Mouse (Mus musculus) layer of hippocampus, adult 9-10 months (tissue): ENCODE measurements around the gene Fn1.

ENCODE experiments used
- DNase-seq: peaks from one replicate; pipeline ENCODE4 v3.0.0; 2022; ENCODE audit warnings: low spot score

Gene Fn1

DNA sequence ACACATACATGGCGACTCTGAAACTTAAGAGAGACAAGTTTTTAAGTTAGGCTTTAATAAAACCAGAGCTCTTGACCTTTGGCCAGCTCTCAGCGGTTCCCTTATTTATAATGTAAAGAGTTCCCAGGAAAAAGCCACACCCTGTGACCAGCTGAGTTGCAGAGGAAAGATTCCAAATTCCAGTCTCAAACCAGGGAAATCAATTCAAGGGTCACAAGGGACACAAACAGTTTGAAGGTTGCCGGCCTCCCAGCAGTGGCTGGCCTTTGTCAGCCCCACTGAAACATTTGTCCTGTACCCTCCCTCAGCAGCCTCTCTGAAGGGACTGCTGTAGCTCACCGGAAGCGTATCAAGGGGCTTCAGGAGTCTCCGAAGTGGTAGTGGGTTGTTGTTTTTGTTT is 2.3 kb downstream of the Fn1 start:
- no peak for DNase-seq

DNA sequence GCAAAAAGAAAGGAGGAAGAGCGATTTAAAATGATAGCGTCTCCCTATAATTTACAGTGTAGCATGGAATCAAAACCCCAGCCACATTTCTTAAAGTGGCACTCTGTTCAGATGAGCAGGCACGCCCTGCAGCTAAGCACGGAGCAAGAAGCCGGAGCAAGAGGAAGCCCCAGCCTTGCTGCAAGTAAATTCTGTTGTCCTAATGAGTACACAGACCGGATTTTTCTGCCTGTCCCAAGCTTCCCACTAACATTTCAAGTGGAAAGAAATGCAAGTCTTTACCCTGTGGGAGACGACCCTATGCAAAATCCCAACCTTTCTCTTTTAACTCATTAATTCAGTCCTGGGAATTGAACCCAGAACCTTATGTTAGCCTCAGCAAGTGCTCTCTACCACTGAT is 4.8 kb downstream of the Fn1 start:
- no peak for DNase-seq

DNA sequence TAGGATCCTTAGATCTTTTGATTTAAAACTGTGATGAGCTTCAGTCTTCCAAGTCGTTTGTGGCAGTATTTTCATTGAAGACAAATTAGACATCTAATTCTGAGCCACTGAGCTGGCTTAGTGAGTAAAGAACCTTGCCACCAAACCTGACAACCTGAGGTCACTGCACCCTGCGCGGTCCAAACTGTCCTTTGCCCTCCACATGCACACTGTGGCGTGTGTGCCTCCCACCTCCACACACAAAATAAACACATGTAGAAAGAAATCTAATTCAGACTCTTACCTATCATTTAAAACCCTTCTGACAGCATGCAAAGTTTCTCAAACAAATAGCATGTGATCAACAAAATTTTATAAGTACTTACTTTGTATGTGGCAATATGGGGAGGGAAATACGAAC is 6.2 kb downstream of the Fn1 start:
- no peak for DNase-seq

DNA sequence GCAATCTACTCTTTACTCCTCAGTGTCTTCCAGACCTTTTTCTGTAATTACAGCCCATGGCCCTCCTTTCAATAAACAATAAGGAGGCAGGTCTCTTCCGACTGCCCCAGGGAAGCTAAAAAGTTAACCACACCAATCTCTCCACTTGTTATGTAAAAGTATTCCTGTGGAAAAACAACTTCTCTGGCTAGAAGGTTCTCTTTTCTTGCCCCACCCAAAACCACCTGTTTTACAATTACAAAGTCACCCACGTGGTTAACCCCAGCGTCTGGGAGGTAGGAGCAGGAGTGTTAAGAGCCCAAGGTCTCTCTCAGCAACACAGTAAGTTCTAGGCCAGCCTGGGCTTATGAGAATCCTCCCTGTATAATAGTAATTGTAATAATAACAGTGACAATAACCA is 7.0 kb downstream of the Fn1 start:
- no peak for DNase-seq

DNA sequence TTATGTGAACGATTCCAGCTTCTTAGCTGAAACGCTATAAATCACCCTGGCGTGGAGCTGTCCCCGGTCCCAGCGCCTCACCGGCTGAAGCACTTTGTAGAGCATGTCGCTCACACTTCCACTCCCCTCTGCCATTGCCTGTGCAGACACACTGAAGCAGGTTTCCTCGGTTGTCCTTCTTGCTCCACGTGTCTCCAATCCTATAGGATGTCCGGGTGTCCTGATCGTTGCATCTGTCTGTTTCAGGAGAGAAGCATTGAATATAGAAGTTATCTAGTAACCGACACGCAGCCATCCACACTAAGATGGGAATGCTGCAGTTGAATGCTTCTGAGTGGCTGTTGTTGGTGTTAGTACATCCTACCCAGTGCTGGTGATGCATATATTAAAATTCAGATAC is 7.5 kb downstream of the Fn1 start:
- no peak for DNase-seq

DNA sequence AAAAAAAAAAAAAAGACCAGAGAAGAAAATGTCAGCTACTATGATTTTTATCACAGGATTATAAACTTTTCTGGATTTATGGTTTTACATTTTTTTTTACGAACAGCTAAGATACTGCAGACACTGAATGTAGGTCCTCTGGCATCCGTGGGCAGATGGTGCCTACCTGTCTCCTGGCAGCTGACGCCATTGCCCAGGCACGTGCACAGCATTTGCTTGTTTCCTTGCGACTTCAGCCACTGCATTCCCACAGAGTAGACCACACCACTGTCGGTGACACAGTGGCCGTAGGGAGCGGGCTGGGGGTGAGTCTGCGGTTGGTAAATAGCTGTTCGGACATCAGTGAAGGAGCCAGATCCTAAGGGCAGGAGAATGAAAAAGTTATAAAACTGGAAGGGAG is 10.2 kb downstream of the Fn1 start:
- no peak for DNase-seq

DNA sequence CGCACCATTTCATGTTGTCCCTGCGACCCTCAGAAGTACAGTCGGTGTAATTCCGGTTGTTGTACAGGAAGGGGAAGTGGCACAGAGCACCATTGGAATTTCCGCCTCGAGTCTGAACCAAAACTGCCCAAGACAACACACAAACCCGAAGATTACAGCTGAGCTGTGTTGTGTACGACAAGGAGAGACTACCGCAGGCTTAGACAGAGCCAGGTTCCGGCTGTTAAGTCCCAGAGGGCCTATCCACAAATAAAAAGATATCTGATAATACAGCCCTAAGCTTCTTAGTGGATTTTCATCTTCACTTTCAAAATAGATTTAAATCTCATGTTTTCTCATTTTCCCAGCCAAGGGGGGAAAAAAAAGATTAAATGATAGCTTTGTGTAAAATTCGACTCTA is 11.8 kb downstream of the Fn1 start:
- DNase-seq = no peak

DNA sequence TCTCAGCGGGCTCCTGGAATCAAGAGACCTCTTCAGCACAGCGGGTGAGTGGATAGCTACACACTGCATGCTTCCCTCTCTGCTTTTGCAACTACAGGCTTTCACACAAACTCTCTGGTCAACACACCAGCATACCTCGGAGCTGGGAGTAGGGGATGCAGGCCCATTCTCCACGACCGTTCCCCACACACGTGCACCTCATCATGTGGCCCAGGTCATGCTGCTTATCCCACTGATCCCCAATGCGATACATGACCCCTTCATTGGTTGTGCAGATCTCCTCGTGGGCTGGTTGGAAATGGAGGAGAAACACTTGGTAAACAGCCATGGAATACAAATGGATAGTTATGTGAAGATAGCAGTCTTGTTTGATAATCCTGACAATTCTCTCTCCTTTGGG is 12.8 kb downstream of the Fn1 start:
- DNase-seq = no peak

DNA sequence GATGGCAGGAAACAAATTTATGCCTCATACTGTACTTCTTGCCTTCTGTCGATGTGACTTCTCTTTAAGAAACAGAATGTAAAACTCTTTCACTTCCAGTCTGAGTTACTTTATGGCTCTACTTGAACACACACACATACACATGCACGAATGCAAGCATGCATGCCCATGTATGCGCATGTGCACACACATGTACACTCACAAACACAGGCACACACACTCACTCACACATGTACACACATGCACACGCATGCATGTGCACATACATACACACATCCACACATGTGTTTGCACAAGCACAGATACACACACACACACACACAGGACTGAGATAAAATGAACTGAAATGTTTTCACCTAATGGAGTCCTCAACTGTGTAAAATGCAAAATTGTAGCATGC is 16.3 kb downstream of the Fn1 start:
- no peak for DNase-seq

DNA sequence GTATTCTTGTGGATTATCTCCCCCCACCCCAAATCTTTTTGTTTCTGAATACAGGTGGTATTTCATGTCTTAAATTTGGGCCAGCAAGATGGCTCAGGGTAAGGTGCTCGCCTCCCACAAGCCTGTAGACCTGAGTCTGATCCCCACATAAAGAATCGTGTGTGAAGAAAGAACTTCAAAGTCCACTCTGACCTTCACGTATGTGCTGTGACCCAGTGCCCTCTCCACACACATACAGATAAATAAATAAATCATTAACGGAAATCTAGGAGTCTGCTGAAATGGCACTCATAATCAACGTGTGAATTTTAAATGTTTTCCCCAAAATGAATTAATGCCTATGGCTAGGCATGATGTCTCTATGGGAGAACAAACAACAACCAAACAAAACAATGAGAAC is 16.9 kb downstream of the Fn1 start:
- DNase-seq = no peak

DNA sequence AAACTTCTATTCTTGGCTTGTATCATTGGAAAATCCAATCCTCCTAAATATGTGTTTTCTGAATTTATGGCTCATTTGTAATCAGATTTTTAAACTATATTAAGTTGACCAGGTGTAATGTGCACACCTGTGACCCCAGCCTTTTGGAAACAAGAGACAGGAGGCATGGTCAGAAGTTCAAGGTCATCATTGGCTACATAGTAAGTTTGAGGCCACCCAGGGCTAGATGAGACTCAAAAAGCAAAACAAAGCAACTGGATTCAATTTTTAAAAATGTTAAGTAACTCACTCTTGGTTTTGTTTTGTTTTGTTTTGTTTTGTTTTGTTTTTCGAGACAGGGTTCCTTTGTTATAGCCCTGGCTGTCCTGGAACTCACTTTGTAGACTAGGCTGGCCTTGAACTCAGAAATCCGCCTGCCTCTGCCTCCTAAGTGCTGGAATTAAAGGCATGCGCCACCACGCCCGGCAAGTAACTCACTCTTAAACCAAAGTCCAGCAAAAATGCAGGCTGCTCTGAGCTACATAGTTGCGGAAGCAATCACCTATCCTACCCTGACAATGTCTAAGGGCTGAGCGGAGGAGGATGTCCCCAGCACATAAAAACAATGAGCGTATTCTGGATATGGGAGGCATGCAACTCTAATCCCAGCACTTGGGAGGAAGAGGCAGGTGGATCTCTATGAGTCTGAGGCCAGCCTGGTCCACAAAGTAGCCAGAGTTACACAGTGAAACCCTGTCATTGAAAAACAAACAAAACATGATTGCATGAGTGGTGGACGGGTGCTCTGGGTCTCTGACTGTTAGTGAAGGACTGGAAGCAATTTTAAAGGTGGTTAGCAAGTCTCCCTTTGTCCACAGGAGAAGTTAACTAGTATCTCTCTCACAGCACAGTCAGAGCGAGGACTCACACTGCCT is 17.6 kb downstream of the Fn1 start:
- DNase-seq = no peak

DNA sequence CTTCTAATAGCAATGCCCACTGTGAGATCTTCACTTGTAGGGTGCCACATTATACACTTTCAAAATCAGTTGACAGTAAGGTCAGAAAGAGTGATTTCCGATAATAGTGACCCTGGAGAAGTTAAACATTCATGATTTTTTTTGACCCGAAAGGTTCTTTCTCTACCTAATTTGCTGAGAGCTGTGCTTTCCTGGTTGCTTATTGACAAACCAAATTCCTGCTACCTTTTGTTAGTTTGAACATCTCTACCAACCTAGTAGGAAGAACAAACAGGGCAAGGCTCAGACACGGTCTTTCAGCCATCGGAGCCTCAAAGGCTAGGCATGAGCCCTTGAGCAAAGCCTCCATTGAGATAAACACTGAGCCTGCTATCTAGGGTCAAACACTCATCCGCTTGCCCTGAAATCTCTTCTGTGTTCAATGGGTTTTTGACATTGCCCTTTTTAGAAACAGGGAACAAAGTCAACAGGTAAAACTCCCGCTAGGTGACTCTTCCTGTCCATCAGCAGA is 18.5 kb downstream of the Fn1 start:
- no peak for DNase-seq

DNA sequence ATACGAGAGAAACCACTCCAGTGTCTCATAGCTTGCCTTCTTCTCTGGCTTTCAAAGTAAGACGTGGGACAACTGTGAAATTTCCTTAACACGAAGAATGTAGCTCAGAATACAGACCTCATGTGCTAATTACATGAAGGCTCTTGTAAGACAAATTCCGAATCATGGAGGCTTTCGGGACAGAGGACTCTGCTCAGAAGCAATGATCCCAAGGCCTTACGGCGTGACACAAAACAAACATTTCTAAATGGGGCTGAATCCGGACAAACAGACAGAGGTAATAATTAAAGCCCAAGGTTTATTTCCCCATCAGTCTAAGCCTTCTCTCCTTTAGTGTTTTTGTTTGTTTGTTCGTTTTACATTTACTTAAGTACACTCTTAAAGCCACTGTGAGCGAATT is 20.6 kb downstream of the Fn1 start:
- DNase-seq = no peak

DNA sequence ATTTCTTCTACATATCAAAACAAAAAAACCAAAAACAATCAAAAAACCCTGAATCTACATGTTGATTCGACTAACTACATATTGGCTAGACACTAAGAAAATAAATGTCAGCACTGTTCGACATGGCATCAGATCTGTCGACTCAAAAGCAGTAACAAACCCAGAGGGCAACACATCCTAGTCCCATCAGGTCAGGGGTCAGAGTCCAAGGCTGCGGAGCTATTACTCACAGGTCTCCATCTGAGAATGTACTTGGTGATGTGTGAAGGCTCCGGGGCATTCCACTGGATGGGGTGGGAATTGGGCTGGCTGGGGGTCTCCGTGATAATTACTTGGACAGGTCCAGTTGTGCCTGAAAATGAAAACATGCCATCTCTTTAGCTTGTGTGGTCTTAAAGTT is 21.2 kb downstream of the Fn1 start:
- DNase-seq = no peak

DNA sequence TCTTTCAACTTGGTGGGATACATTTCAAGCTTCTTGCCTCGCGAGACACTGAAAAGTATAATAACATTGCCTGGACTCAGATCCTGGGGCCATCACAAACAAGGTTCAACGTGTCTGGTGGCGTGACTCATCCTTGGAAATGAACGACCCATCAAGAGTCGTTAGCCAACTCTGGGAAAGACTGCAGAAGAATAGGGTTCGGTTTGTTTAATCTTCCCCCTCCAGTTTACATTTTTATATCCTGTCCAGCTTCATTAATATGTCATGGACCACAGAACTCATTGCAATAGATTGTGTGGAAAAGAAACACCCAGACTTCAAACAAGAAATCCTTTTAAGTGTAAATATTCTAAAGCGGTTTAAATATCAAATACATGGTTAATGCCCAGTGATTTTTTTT is 22.8 kb downstream of the Fn1 start:
- DNase-seq = no peak

DNA sequence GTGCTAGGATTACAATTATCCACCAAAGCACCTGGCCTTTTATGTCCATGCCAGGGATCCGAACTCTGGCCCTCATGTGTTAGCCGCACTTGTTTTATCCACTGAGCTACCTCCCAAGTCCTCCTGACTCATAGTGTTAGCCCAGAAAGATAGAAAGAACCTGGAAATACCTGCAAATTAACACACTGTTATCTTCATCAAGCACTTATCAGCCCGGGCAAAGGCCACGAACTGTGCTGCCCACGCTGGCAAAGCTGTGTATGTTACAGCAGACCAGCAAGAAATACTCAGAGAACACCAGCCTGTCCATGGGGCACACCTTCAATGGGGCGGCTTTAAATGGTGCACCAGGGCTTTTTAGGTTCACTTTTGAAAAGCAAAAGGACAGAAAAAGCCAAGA is 29.4 kb downstream of the Fn1 start:
- no peak for DNase-seq

DNA sequence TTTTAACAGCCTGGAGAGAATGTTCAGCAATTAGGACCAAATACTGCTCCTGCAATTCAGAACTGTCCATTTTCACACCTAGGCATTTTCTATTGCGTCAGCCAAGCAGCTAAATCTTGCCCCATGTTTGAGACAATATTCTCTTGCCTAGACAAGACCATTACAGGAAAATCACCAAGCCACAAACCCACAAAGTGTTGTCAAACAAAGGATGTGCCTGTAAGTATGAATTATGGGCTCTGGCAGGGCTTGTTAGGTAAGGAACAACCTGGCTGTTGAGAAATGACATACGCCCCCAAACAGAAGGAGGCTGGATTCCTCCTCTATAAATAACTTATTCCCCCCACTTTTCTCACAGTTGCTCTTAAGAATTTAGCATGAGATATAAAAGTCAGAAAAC is 31.5 kb downstream of the Fn1 start:
- no peak for DNase-seq

DNA sequence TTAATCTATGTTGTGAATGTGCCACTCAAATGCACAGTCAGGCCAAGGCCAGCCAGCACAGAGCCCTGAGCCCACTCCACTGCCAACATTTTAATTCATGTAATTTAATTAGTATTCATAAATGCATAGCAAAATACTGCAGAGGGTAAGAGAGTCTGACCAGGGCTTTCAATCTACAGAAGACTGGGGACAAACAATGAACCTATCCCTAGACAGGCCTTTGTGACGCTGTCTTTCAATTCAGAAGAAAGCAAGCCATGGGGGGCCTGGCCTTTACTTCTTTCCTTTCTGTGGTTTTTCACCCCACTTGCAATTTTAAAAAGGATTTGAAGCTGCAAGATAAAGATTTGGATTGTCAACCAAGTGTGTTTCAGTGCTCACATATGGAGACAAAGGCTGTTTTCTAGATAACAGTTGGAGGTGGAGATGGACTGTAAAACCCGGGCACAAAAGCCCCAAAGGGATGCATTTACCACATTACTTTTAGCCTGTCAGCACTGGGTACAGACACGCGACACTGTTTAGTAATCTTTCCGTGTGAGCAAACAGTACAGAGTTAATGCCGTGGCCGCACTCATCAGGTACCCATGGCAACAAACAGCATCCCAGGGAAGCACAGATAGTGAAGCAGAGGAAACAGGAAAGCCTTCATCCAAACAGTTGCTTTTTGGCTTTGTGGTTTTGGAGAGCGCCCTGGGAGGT is 38.3 kb downstream of the Fn1 start:
- no peak for DNase-seq

DNA sequence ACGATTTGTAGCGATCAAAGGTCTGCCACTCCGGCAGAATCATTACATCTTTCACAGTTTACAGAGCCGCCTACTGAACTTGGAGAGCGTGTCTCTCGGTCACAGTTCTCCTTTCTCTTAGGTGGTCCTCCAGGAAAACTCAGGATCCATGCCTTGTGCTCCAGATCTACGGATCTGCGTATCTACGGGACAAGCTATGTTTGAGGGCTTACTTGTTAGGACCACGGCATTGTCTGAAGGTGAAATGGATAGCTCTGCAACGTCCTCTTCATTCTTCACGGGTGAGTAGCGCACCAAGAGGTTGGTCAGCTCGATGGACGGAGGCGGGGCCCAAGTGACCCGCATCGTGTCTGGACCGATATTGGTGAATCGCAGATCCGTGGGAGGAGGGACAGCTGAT is 40.7 kb downstream of the Fn1 start:
- DNase-seq = no peak

DNA sequence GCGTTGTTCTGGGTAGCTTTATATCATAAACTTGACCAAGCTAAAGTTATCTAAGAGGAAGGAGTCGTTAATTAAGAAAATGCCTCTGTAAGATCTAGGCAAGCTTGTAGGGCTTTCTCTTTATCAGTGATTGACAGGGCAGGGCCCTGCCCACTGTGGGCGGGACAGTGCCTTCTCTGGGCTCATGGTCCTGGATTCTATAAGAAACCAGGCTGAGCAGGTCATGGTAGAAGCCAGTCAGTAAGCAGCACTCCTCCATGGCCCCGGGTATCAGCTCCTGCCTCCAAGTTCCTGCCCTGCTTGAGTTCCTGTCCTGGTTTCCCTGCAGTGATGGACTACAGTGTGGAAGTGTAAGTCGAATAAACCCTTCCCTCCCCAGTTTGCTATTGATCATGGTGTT is 43.1 kb downstream of the Fn1 start:
- DNase-seq = no peak

DNA sequence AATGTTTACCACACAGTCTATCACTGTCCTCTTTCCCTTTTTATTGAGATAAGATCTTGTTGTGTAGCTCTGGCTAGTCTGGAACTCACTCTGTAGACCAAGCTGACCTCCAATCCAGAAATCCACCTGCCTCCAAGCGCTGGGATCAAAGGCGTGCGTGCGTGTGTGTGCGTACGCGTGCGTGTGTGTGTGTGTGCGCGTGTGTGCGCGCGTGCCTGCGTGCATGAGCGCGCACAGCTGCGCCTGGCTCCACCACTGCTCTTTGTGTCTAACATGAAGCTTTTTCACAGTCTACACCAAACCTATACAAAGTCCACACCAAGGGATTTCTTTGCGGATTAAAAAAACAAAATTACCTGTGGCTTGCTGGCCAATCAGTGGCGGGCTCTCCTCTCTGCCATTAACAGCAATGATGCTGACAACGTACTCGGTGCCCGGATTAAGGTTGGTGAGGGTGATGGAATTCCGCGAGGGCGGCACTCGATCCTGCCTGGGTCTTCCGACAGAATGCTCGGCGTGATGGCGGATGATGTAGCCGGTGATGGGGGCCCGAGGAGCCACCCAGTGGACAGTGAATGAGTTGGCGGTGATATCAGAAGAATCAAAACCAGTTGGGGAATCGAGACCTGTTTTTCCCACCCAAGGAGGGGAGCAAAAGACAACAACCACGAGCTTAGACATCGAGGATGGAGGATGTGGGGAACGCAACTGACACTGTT is 43.8 kb downstream of the Fn1 start:
- DNase-seq = no peak

DNA sequence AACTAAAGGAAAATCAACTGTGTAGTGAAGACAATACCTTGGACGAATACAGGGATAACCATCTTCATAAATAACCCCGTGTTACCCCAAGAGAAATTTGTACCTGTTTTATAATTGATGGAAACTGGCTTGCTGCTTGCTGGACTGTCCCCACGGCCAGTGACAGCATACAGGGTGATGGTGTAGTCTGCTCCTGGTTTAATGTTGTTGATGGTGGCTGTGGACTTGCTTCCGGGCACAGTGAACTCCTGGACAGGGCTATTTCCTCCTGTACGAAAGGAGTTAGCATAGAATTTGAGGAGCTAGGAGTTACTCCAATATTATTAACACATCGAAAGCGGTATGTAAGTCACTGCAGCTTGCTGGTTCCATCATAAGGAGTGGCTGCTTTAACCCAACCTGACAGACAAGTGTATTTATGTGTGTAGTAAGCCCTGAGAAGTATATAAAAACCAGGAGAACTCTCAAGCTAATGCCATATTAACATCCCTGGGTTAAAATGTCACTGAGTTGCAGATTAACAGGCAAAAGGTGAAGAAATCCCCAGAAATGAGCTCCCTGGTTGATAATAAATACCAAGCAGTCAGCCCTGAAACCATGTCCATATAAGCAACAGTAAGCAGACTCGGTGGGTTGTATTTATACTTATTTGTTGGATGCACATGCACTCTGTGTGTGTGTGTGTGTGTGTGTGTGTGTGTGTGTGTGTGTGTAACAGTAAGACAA is 46.2 kb downstream of the Fn1 start:
- no peak for DNase-seq
